Mouse (Mus musculus): ENCODE measurements around the gene Gm20422. TPM values are rescaled to one million over a fixed set of nuclear protein-coding genes. Genes with fewer than 3 reads are reported as not detected.

Gene Gm20422
- total RNA-seq, 2 experiments from 2014 or later: 1.2 to 1.8 TPM

DNA sequence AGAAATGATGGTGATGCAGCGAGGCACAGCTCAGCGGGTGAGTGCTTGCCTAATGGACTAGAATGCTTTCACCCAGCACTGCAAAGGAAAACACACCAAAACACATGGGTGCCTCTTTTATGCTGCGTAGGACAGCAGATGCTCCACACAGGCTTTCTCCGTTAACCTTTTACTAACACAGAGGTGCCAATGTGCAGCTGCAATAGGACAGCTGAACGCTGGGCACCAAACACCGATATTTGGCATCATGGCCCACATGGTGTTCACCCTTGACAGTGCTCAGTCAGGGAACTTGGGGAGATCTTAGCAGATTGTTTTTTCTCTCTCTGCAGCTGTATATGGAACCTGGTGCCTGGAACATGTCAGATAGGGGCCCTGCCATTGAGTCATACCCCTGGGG is 20.2 kb upstream of the Gm20422 start:
- no peak for DNase-seq (ENCODE audit: low spot score)
- intact Hi-C loops (cut with DNase I): loop anchor here (5.0 kb wide), 2 partner anchors 78 to 168 kb away; partner anchors contain the start of gene Zfp868

DNA sequence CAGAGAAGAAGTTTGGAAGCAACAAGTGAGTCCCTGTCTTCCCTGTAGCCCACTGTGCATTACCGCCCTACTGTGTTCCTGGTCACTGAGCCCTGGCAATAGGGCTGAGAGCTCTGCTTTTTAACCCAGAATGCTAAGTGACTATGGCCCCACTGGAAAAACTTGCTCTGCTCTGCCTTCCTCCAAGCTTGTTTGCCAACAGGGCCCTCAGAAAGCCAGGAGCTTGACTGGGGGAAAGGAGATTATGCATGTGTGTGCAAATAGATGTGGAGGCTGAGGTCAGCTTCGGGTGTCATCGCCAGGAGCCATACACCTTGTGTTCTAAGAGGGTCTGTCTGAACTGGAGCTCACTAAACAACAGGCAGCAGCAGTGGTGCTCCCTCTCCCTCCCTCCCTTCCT is 19.4 kb upstream of the Gm20422 start:
- intact Hi-C loops (cut with DNase I): loop anchor here (5.0 kb wide), 2 partner anchors 77 to 167 kb away; partner anchors contain the start of gene Zfp868
- DNase-seq (ENCODE audit: low spot score): no peak

GRCm38 (mm10) chr8:69793666-69794065 is 19.0 kb upstream of the Gm20422 start:
- no peak for DNase-seq (ENCODE audit: low spot score)
- intact Hi-C loops (cut with DNase I): loop anchor here (5.0 kb wide), 2 partner anchors 76 to 166 kb away; partner anchors contain the start of gene Zfp868

DNA sequence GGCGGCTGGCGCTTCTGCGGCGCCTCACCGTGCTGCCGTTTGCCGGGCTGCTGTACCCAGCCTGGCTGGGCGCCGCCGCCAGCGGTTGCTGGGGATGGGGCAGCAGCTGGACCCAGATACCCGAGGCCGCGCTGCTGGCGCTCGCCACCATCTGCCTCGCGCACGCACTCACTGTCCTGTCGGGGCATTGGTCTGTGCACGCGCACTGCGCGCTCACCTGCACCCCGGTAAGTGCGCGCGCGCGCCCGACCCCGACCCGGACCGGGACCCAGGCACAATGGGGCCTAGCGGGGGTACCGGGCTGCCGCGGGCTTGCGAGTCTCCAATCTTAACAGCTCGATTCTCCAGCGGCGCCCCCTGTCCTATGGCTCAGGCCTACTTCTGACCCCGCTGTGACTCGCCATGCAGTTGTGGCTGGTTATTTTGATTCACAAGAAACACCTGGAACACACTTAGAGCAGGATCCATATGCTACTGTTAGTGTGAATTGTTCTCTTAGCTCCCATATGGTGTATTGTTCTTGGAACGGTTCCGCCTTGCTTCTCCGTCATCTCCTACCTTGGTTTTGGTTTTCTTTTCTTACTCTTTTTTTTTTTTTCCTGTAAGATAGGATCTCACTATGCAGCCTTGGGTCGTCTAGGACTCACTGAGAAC is 16.9 kb upstream of the Gm20422 start:
- no peak for DNase-seq (ENCODE audit: low spot score)
- intact Hi-C loops (cut with DNase I): loop anchor here (2.0 to 5.0 kb wide), 3 partner anchors 15 to 164 kb away; partner anchors contain the start of gene Zfp868

DNA sequence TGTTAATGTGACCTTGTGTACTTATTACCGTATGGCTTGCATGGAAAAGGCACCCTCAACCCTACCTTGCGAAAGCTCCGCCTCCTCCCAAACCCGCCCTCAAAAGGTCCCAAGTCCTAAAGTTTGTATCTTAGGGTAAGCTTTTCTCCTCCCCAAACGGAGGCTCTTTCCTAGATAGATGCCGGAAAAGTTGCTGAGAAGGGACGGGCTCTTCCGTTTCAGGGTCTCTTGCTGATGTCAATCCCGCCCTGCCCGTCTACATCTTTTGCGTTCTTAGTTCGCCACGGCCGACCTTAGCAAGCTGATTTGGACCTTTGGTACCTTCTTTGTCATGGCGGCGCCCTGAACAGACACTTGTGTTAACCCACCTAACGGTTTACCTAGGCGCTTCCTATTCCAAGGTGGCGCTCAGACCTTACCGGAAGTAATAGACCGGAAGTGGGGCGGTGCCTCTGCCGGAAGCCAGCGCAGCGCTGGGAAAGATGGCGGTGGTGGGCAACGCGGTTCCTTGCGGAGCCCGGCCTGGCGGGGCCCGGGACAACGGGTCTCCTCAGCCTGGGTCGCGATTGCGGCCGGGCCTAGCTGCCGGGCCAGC is 16.2 kb upstream of the Gm20422 start, which contains the start of the genes Atp13a1 and Zfp866:
TSS of gene Atp13a1 (plus strand) at position 391 of the 595 bp plus-strand sequence.
TSS of gene Zfp866 (minus strand) at position 406 of the 595 bp plus-strand sequence.
- peak; percentile 72 for DNase-seq (ENCODE audit: low spot score)
- intact Hi-C loops (cut with DNase I): loop anchor here (2.0 to 5.0 kb wide), 3 partner anchors 14 to 164 kb away; partner anchors contain the start of gene Zfp868

DNA sequence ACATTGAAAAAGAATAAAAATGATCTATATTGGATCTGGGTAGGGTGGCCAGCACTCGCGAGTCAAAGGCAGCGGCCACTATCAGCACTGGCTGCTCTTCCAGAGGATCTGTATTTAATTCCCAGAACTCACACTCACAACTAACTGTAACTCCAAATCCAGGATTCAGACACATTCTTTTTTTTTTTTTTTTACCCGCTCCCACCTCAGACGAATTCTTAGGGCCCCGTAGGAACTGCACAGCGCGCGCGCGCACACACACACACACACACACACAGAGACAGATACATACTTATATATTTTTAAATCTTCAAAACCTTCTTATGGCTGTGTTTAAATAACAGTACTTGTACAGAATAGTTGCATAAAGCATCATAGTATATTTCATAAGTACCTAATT is 15.7 kb upstream of the Gm20422 start:
- intact Hi-C loops (cut with DNase I): loop anchor here (2.0 to 5.0 kb wide), 3 partner anchors 14 to 163 kb away; partner anchors contain the start of gene Zfp868
- no peak for DNase-seq (ENCODE audit: low spot score)

DNA sequence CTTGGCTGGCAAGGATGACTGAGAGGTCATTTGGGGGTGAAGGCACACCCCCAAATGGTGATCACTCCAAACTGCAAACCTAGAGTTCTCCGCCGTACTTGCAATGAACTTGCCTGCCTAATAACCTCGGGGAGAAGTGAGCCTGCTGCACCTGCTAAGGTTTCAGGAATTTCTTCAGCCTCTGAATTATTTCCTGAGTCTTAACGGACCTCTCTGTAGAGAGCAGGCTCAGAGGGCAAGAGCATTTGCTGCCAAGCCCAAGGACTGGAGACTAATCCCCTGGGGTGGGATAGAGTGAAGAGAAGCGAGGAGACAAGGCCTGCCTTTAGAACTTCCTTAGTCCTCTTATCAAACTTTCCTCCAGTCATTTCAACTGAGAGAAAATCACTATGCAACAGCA is 15.0 kb upstream of the Gm20422 start:
- DNase-seq (ENCODE audit: low spot score): no peak
- intact Hi-C loops (cut with DNase I): loop anchor here (2.0 to 5.0 kb wide), 3 partner anchors 13 to 162 kb away; partner anchors contain the start of gene Zfp868

DNA sequence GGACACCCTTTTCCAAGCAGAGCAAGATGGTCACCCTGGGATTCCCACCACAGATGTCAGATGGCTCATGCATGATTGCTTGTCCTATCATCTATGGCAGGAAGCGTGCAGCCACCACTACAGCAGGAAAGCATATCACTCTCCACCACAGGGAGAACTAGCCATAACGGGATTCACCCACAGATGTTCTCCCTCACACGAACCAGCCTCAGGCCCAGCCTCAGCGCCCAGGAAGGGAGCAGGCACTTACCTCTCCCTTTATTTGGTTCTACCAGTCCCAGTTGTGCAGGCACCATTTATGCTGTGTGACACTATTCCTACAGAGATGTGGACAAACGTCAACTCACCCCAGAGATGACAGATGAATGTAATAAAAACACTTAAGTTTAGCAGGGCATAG is 14.4 kb upstream of the Gm20422 start:
- no peak for DNase-seq (ENCODE audit: low spot score)
- intact Hi-C loops (cut with DNase I): no loop called here

GRCm38 (mm10) chr8:69777111-69777510 is 2.4 kb upstream of the Gm20422 start:
- intact Hi-C loops (cut with DNase I): loop anchor here (2.0 kb wide), 1 partner anchor 14 kb away; the partner anchor contains the start of genes Atp13a1 and Zfp866
- DNase-seq (ENCODE audit: low spot score): no peak

DNA sequence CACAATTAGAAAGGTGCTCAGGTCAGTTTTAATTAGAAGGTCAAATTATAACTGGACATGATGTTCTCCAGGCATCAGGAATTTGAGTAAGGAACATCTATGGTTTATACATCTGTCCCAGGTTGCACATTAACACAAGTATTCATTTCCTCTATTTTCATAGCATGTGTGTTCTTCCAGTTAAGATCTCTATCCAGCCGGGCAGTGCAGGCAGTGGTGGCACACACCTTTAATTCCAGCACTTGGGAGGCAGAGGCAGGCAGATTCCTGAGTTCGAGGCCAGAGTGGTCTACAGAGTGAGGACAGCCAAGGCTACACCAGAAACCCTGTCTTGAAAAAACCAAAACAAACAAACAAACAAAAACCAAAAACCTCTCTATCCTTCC is 456 bp upstream of the Gm20422 start:
- intact Hi-C loops (cut with DNase I): no loop called here
- DNase-seq (ENCODE audit: low spot score): no peak

DNA sequence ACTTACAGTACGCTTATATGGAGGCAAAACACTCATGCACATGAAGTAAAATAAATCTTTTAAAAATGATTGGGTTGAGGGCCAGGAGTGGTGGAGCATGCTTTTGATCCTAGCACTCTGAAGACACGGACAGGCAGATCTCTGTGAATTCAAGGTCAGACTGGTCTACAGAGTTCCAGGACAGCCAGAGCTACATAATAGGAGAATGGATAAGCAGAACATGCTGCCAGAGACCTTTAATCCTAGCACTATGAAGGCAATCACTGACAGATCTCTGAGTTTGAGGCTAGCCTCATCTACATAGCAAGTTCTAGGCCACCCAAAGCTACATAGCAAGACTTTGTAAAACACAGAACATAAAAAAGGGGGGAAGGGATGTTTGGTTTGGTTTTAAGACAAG is 2.6 kb downstream of the Gm20422 start:
- intact Hi-C loops (cut with DNase I): no loop called here
- no peak for DNase-seq (ENCODE audit: low spot score)

- intact Hi-C loops (cut with DNase I): no loop called here
- no peak for DNase-seq (ENCODE audit: low spot score)
Measured at GRCm38 (mm10) chr8:69771221-69771620, 3.5 kb downstream of the Gm20422 start.

- intact Hi-C loops (cut with DNase I): no loop called here
- DNase-seq (ENCODE audit: low spot score): no peak
Measured at GRCm38 (mm10) chr8:69761814-69762445, 12.8 kb downstream of the Gm20422 start.

DNA sequence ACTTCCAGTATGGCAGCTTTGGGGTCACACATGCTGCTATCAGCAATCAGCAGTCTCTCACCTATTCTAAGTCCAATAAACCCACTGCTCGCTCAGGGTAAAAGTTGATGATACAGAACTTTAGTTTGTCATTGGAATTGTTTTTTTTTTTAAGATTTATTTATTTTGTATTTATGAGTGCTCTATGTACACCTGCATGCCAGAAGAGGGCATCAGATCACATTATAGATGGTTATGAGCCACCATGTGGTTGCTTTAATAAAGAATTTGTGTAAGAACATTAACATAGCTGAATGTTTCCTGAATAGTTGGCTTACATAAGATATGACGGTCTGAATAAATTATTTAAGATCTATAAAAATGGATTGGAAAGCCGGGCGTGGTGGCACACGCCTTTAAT is 16.4 kb downstream of the Gm20422 start:
- intact Hi-C loops (cut with DNase I): no loop called here
- no peak for DNase-seq (ENCODE audit: low spot score)

DNA sequence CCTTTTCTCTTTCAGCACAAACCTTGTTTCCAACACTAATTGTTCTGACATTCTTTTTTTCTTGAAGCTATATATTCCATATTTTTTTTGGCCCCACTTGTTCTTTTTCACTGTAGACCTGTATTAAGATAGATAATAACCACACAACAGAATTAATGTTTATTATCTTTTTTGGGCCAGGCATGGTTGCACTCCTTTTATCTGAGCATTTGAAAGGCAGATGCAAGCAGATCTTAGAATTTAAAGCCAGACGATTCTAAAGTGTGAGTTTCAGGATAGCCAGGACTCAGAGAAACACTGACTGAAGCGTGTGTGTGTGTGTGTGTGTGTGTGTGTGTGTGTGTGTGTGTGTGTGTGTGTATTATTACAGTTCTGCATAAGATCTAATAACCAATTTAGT is 22.2 kb downstream of the Gm20422 start:
- intact Hi-C loops (cut with DNase I): no loop called here
- DNase-seq (ENCODE audit: low spot score): no peak

DNA sequence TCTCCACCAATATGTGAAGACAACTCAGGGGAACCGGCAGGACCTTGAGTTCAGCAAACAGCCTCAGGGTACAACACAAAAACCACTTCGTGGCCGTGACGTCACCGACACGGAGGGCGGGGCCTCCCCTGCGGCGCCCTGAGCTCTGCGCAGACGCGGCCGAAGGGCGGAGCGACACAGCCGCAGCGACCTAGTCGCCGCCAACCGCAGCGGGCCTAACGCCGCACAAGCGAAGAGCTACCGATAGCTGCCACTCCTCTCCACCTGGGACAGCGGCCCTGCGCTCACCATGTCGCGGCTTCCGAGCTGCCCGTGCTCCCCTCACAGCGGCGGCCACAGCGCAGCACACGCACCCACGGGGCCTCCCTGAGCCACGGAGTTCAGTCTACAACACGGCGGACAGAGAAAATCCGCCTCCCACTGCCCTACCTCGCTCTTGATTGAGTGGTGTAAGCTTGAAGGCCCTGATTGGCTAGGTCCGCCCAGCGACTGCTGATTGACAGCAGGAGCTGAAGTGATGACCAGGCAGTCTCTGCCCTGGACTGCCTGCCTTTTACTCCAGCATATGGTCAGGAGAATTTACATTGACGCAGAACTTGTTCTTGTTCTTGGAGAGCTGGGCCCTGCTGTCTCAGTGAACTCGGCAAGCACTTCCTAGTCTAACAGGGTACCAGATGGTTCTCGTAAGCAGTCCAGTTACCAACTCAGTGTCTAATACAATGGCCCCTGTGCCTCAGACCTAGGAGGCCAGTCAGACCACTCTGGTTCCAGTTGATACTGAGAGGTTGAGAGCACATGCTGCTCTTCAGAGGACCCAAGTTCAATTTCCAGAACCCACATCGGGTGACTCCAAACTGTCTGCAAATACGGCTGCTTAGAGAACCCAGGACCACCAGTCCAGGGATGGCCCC is 24.9 kb downstream of the Gm20422 start, which contains the start of gene Zfp963:
TSS of gene Zfp963 (minus strand) at position 427 of the 911 bp plus-strand sequence.
- DNase-seq (ENCODE audit: low spot score): peak; percentile 92
- intact Hi-C loops (cut with DNase I): loop anchor here (2.0 to 10.0 kb wide), 2 partner anchors 31 to 125 kb away; partner anchors contain the start of gene Zfp868

GRCm38 (mm10) chr8:69741231-69741630 is 33.5 kb downstream of the Gm20422 start:
- no peak for DNase-seq (ENCODE audit: low spot score)
- intact Hi-C loops (cut with DNase I): loop anchor here (10.0 kb wide), 1 partner anchor 116 kb away; the partner anchor contains the start of gene Zfp868

GRCm38 (mm10) chr8:69740763-69741162 is 33.9 kb downstream of the Gm20422 start:
- intact Hi-C loops (cut with DNase I): loop anchor here (10.0 kb wide), 1 partner anchor 116 kb away; the partner anchor contains the start of gene Zfp868
- DNase-seq (ENCODE audit: low spot score): no peak

DNA sequence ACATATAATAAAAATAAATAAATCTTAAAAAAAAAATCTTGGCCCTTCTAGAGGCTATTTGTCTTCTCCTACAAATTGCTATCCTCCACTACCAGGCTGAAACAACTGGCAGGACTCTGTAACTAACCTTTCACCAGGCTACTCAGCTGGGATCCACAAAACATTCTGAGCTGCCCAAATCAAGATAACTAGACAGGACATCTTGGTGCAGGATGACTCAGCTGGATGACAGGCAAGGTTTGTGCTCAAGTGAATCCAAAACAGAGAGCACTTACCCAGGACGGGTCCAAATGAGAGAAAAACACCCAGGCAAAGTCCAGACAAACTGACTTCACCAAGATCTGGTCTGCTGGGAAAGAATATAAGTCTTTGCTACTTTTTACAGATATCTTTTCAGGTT is 39.2 kb downstream of the Gm20422 start:
- intact Hi-C loops (cut with DNase I): no loop called here
- DNase-seq (ENCODE audit: low spot score): no peak
